Comparison of ENCODE assay signal across 15 mouse cellular contexts in genomic region chr5:150845961-150846360, GRCm38 (mm10).
"Had no signal": no experiment of that assay in that cellular context is flagged by ENCODE, and none has a peak within 500 bp of the region (broad histone marks: within the 10 kb centered on the region; RNA-seq: fewer than 3 reads in every experiment).

No protein-coding gene starts in this region.

- H3K9me3 ChIP-seq: megakaryocyte, embryonic 14.5 days; midbrain, embryonic 13.5 days; midbrain, embryonic 15.5 days; neural tube, embryonic 12.5 days; stomach, embryonic 15.5 days had no signal

- H3K9ac ChIP-seq: lung, embryonic 14.5 days; midbrain, embryonic 13.5 days; midbrain, embryonic 15.5 days; neural tube, embryonic 12.5 days; stomach, embryonic 15.5 days had no signal

- H3K27me3 ChIP-seq: megakaryocyte, embryonic 14.5 days; midbrain, embryonic 13.5 days; midbrain, embryonic 15.5 days; neural tube, embryonic 12.5 days; stomach, embryonic 15.5 days had no signal

- H3K27ac ChIP-seq: midbrain, embryonic 13.5 days; midbrain, embryonic 15.5 days; neural tube, embryonic 12.5 days; stomach, embryonic 15.5 days; stomach, postnatal 0 days had no signal

- ATAC-seq: midbrain, embryonic 13.5 days; midbrain, embryonic 15.5 days had no signal

- DNase-seq: lung, adult 18-20 months; lung, embryonic 14.5 days; lung, postnatal 10 days; lung, postnatal 4 days; right cerebral cortex, postnatal 14 days; thymus, adult 2 months; thymus, postnatal 25 days; thymus, postnatal 4 days had no signal

- H3K4me2 ChIP-seq: lung, embryonic 14.5 days; midbrain, embryonic 11.5 days; midbrain, embryonic 13.5 days; midbrain, embryonic 15.5 days; neural tube, embryonic 12.5 days; stomach, embryonic 15.5 days had no signal

- H3K4me3 ChIP-seq: megakaryocyte, embryonic 14.5 days; midbrain, embryonic 13.5 days; midbrain, embryonic 15.5 days; neural tube, embryonic 12.5 days; stomach, embryonic 15.5 days had no signal

- H3K36me3 ChIP-seq: midbrain, embryonic 13.5 days; midbrain, embryonic 15.5 days; neural tube, embryonic 12.5 days; stomach, embryonic 15.5 days had no signal

- H3K4me1 ChIP-seq: megakaryocyte, embryonic 14.5 days; midbrain, embryonic 13.5 days; midbrain, embryonic 15.5 days; neural tube, embryonic 12.5 days; stomach, embryonic 15.5 days had no signal
